Mouse (Mus musculus): ENCODE results near the gene Rab7.
"Not testable (repeated sequence)": the region's sequence is repeated elsewhere in the genome, so short reads cannot be mapped to it uniquely, and the experiment has no call there.

The Rab7 gene

GRCm38 (mm10) chr6:88053228-88054080 is 8.4 kb upstream of the Rab7 start:
- DNase-seq (ENCODE audit: low read depth, low spot score): no peak

DNA sequence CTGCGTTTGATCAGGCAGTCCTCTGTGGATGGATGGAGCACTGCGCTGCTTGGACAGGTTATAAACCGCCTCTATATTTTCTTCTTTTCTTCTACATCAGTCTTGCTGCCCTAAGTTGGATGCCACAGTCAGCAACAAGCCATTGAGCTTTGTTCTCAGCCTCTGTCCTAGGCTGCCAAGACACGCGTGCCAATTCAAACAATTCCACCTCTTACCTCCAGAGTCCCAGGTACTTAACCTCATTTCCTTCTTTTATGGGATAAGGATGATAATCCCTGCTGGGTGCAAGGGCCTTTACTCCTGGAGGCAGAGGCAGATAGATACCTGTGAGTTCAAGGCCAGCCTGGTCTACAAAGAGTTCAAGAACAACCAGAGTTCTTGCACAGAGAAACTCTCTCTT is 6.1 kb upstream of the Rab7 start:
- no peak for DNase-seq (ENCODE audit: low read depth, low spot score)

GRCm38 (mm10) chr6:88049008-88049407 is 3.9 kb upstream of the Rab7 start:
- no peak for DNase-seq (ENCODE audit: low read depth, low spot score)

- DNase-seq (ENCODE audit: low read depth, low spot score): no peak
These were observed 2.8 kb upstream of the Rab7 start for GRCm38 (mm10) chr6:88047853-88048252.

DNA sequence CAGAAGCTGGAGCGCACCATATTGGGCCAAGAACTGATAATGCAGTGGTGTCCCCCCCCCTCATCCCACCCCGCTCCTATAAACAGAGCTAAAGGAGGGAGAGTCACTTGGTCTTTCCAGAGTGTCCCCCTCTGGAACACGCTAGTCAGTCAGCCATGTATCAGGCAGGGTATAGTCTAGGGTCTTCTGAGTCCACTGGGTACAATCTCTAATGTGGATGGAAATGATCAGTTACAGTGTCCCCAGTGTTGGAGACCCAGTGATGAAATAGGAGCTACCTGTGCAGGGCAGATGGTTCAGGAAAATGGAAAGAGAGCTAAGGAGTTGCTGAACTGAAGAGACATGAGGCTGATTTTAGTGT is 316 bp upstream of the Rab7 start:
- no peak for DNase-seq (ENCODE audit: low read depth, low spot score)

GRCm38 (mm10) chr6:88044234-88044576 is 865 bp downstream of the Rab7 start:
- no peak for DNase-seq (ENCODE audit: low read depth, low spot score)

GRCm38 (mm10) chr6:88042336-88042735 is 2.7 kb downstream of the Rab7 start:
- no peak for DNase-seq (ENCODE audit: low read depth, low spot score)

GRCm38 (mm10) chr6:88041221-88041620 is 3.8 kb downstream of the Rab7 start:
- no peak for DNase-seq (ENCODE audit: low read depth, low spot score)

DNA sequence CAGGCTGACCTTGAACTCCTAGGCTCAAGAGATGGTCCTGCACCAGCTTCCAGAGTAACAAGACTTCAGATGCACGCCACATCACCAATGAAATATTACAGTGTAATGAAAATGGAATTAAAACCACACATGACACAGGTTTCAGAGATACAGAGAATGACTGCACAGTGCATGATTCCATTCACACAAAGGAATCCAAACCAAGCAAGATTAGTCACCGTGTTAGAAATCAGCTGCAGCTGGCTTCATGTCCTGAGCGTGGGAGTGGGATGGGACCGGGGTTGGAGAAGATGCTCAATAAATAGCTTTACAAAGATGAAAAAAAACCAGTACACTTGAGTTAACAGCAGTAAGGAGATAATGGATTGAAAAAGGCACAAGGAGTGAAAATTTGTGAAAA is 5.6 kb downstream of the Rab7 start:
- no peak for DNase-seq (ENCODE audit: low read depth, low spot score)

DNA sequence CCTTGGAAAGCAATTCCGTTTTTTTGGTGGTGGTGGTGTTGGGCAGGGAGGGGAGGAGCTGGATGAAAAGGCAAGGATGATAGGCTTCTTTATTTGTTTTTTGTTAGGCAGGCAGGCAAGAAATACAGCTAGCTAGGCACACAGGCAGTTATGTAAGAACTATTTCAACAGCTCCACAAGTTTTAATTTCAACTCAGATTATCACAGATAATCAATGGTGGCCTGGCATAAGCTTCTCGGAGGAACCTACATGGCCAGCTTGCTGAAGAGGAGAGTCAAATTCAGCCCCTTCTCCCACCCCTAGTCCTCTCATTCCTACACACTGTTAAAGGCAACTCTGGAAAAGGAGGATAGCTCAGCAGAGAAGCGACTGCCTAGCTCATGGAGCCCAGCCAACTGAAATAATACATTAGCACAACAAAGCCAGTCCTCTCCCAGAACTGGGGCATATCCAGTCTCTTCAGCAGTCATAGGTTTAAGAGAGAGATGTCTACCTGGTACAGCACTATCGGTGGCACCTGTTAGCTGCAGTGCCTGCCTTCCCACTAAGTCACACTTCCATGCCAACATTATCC is 7.5 kb downstream of the Rab7 start:
- DNase-seq (ENCODE audit: low read depth, low spot score): no peak

GRCm38 (mm10) chr6:88033504-88033903 is 11.6 kb downstream of the Rab7 start:
- no peak for DNase-seq (ENCODE audit: low read depth, low spot score)

GRCm38 (mm10) chr6:88030432-88030831 is 14.6 kb downstream of the Rab7 start:
- DNase-seq (ENCODE audit: low read depth, low spot score): no peak

DNA sequence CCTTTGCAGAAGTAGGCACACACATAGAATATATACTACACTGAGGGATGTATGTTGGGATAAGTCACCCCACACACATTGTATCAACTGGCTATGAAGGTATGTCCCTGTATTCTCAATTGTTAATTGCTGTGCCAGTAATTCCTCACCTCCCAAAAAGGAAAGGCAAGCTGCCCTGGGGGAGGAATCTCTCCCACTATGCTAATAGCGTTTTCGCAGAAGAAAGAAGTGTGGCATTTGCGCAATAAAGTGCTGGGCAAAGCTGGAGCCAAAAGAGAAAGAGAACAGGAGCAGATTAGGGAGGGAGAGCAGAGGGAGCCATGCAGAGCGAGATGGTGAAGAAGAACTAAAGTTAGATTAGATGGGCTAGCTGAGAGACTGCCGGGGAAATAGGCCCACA is 17.7 kb downstream of the Rab7 start:
- no peak for DNase-seq (ENCODE audit: low read depth, low spot score)

DNA sequence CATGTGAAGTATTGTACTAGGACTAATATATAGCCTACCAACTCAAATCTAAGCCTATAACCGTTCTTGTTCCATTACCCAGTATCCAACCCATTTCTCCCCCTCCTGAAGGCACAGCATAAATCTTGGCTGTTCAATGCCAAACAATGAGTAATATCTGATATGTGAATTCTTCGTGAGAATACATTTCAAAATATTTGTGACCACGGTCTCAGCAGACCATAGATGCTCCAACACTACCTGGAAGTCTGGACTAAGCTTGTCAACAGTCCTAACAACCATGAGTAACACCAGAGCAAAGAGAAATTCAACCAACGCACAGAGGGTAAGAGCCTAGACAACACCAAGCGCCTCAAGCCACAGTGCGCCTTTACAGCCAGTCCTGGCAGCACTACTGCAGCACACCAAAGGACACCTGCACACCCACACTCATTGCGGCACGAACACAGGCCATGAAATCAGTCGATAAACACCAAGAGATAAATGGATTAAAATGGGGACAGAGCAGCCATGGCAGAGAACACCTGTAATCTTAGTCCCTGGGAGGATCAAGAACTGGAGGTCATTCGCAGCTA is 21.7 kb downstream of the Rab7 start:
- DNase-seq (ENCODE audit: low read depth, low spot score): no peak

- no peak for DNase-seq (ENCODE audit: low read depth, low spot score)
These were observed 25.9 kb downstream of the Rab7 start for GRCm38 (mm10) chr6:88019154-88019553.

DNA sequence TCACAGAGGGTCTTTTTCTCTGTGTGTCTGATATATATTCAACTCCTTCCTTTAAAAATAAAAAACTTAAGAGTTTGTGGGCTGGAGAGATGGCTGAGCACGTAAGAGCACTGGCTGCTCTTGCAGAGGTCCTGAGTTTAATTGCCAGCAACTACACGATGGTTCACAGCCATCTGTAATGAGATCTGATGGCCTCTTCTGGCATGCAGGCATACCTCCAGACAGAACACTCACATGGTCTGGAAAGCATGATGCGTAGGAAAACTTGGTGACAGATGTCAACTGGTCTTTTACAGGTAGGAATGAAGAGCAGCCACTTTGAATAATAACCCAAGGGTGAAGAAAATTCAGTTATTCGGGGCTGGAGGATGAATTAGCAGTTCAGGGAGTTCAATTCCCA is 27.2 kb downstream of the Rab7 start:
- DNase-seq (ENCODE audit: low read depth, low spot score): no peak

DNA sequence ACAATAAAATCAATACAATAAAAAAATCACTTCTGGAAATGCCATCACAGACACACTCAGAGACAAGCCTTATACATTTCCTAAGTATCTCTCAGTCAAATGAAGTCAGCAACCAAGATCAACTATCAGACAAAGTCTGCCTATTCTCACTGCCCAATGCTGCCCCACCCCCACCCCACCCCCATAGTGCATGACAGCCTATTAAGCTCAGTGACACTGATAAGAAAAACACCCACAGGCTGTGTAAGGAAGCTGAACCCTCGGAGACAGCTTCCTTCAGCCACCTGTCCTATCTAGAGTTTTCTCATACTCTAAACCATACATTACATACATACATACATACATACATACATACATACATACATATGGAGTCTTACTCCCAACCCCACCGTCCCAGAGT is 29.3 kb downstream of the Rab7 start:
- no peak for DNase-seq (ENCODE audit: low read depth, low spot score)

- DNase-seq (ENCODE audit: low read depth, low spot score): no peak
These were observed 31.6 kb downstream of the Rab7 start for GRCm38 (mm10) chr6:88013456-88013855.

DNA sequence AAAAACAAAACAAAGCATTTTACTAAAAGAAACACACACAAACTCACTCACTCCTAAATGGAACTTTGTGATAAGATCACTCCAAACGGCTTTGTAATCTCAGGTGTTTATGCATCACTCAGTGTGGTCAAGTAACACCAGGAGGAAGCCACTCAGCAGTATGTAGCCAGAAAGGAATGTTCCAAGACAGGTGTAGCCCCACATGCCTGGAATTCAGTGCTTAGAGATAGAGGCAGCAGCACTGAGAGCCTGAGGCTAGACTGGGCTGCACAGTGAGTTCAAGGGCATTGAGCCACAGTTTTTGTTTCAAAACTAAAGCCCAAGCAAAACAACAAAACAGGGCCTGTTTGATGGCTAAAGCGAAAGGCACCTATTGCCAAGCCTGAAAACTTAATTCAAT is 32.5 kb downstream of the Rab7 start:
- DNase-seq (ENCODE audit: low read depth, low spot score): no peak

- not testable (repeated sequence) for DNase-seq (ENCODE audit: low read depth, low spot score)
These were observed 34.0 kb downstream of the Rab7 start for GRCm38 (mm10) chr6:88011106-88011505.

GRCm38 (mm10) chr6:88009209-88009608 is 35.9 kb downstream of the Rab7 start:
- no peak for DNase-seq (ENCODE audit: low read depth, low spot score)

GRCm38 (mm10) chr6:88004773-88005172 is 40.3 kb downstream of the Rab7 start:
- DNase-seq (ENCODE audit: low read depth, low spot score): not testable (repeated sequence)

DNA sequence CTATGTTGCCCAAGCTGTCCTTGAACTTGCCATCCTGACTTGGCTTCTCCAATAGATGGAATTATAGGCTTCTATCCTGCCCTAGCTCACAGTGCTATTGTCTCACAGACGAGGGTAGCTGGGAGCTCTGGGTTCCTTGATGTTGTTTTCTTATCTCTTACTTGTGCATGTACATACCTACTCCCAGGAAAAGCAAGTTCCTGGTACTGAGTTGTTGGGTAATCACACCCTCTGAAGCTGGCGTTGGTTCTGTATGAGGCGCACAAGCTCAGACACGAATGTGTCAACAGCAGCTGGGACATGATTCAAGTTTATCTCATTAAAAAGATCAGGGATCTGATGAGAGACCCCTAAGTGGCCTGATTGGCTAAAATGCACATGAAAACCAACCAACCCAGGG is 41.6 kb downstream of the Rab7 start:
- no peak for DNase-seq (ENCODE audit: low read depth, low spot score)

Measured in c-Kit-negative CD71-positive TER-119-positive erythroid progenitor cells, embryonic 14.5 days (primary cell).